8 mouse cellular contexts compared by ENCODE assay signal in genomic region chr13:34131708-34132060, GRCm38 (mm10). TPM values are rescaled to one million over a fixed set of nuclear protein-coding genes. Genes with fewer than 3 reads are reported as not detected.
DNase-seq lines count a peak whose midpoint lies in the region; ATAC-seq and TF ChIP-seq lines count a peak whose summit lies in the region.

No protein-coding gene starts in this region.

- peak in 1 of 2 experiments; percentile 42 for DNase-seq in left cerebral cortex, adult 2 months (ENCODE audit: extremely low spot score in 1 of 2, low spot score in 2 of 2)
- no peak for DNase-seq in left cerebral cortex, postnatal 36 days (ENCODE audit: low spot score in 2 of 2)
- peak; percentile 51 for DNase-seq in kidney, postnatal 10 days
- DNase-seq in midbrain, embryonic 10.5 days (ENCODE audit: low spot score): peak; percentile 86
- DNase-seq in cerebellum, adult 8-10 months: no peak

- H3K9ac ChIP-seq in stomach, embryonic 14.5 days (replicated peaks; ENCODE audit: low read depth, low read length): no peak overlapping the region

- peak overlapping the region; percentile 63; the same call in 1 of the 2 replicates for H3K27ac ChIP-seq in left cerebral cortex, adult 2 months
- no peak overlapping the region for H3K27ac ChIP-seq in bone marrow macrophage, adult 2 months (ENCODE audit: insufficient read depth, low read depth, low read length)
- H3K27ac ChIP-seq in midbrain, embryonic 10.5 days (replicated peaks): peak overlapping the region; percentile 99
- H3K27ac ChIP-seq in stomach, embryonic 14.5 days (ENCODE audit: low read length): peak overlapping the region; percentile 74; the same call in 1 of the 2 replicates

- TF ChIP-seq CTCF in left cerebral cortex, adult 2 months (IDR thresholded peaks at IDR 0.05): no peak; the same call in 1 of the 2 replicates
- no peak for TF ChIP-seq CTCF in bone marrow macrophage, adult 2 months (IDR thresholded peaks at IDR 0.05; ENCODE audit: low read depth, low read length)

- peaks cover 24% of the 10 kb centered on the region for H3K36me3 ChIP-seq in midbrain, embryonic 10.5 days
- no peaks in the 10 kb centered on the region for H3K36me3 ChIP-seq in stomach, embryonic 14.5 days (ENCODE audit: control insufficient read depth, insufficient read depth, low read length)

- H3K4me1 ChIP-seq in bone marrow macrophage, adult 2 months (ENCODE audit: control insufficient read depth, insufficient read depth, low read length): peaks cover 11% of the 10 kb centered on the region; the same call in 1 of the 2 replicates
- peaks cover 81% of the 10 kb centered on the region for H3K4me1 ChIP-seq in midbrain, embryonic 10.5 days
- H3K4me1 ChIP-seq in stomach, embryonic 14.5 days (ENCODE audit: control insufficient read depth, insufficient read depth, low read length): peaks cover 8% of the 10 kb centered on the region

- peak; percentile 19; the same call in 1 of the 2 replicates for ATAC-seq in granulocyte monocyte progenitor cell, adult 5-6 weeks (replicated peaks; ENCODE audit: poor library complexity, severe bottlenecking)
- no peak for ATAC-seq in stomach, embryonic 14.5 days (ENCODE audit: insufficient number of reproducible peaks, insufficient read depth, low FRiP score, low read depth)

- H3K9me3 ChIP-seq in midbrain, embryonic 10.5 days (replicated peaks): no peaks in the 10 kb centered on the region
- H3K9me3 ChIP-seq in stomach, embryonic 14.5 days (ENCODE audit: control insufficient read depth, low read depth, low read length): no peaks in the 10 kb centered on the region

- H3K4me3 ChIP-seq in left cerebral cortex, adult 2 months: peak overlapping the region; percentile 60; the same call in 1 of the 2 replicates
- H3K4me3 ChIP-seq in bone marrow macrophage, adult 2 months (ENCODE audit: insufficient read depth, low read length): peak overlapping the region; percentile 72
- H3K4me3 ChIP-seq in midbrain, embryonic 10.5 days: peak overlapping the region; percentile 79
- peak overlapping the region; percentile 70 for H3K4me3 ChIP-seq in stomach, embryonic 14.5 days (ENCODE audit: low read depth, low read length)

- H3K4me2 ChIP-seq in stomach, embryonic 14.5 days (replicated peaks; ENCODE audit: low read depth, low read length): peak overlapping the region; percentile 76

- H3K27me3 ChIP-seq in midbrain, embryonic 10.5 days (ENCODE audit: low read depth, poor library complexity, severe bottlenecking): no peaks in the 10 kb centered on the region
- H3K27me3 ChIP-seq in stomach, embryonic 14.5 days (ENCODE audit: control insufficient read depth, insufficient read depth, low read length): no peaks in the 10 kb centered on the region

- intact Hi-C loops in left cerebral cortex, adult 2 months (cut with DNase I): loop anchor here (2.0 kb wide), 1 partner anchor 53 kb away; the partner anchor contains the start of gene Tubb2a
- intact Hi-C loops in left cerebral cortex, postnatal 36 days (cut with DNase I): loop anchor here (2.0 kb wide), 2 partner anchors 17 to 55 kb away; no protein-coding TSS in a partner anchor

- no peak for TF ChIP-seq POLR2A in bone marrow macrophage, adult 2 months (IDR thresholded peaks at IDR 0.05; ENCODE audit: borderline replicate concordance, low read depth, low read length)

- WGBS in midbrain, embryonic 10.5 days: 0% methylated on average over 10 of the region's 10 CpGs
- 5% methylated on average over 10 of the region's 10 CpGs for whole genome bisulfite sequencing in stomach, embryonic 14.5 days

RNA-seq across cellular contexts. Expression of gene Tubb2b, which starts 1.4 kb away (rescaled TPM):
- 100 to 1,000 TPM; 153 to 177 TPM for total RNA-seq in left cerebral cortex, adult 2 months (2021)
- total RNA-seq in left cerebral cortex, postnatal 36 days (2021): 100 to 1,000 TPM; 174 to 183 TPM
- polyA plus RNA-seq in bone marrow macrophage, adult 2 months (2012; ENCODE audit: insufficient read depth, insufficient read length, missing spikeins): 0.60 and 0.94 TPM in 2 replicates
- not detected in 2 replicates for total RNA-seq in granulocyte monocyte progenitor cell, adult 5-6 weeks (2014; fragmentation: Nextera tagmentation)
- total RNA-seq in granulocyte monocyte progenitor cell, adult 5-6 weeks (2017): not detected in 2 replicates
- 202 and 279 TPM in 2 replicates for polyA plus RNA-seq in midbrain, embryonic 10.5 days (2016; fragmentation: Nextera tagmentation; extraction: Ambion mirVana)
- polyA plus RNA-seq in stomach, embryonic 14.5 days (2014; fragmentation: Nextera tagmentation; extraction: Ambion mirVana): 32.1 and 34.2 TPM in 2 replicates

RNA-seq across cellular contexts. Expression of gene Psmg4, which starts 31.1 kb away (rescaled TPM):
- total RNA-seq in left cerebral cortex, adult 2 months (2021): 10 to 100 TPM; 19.4 to 20.6 TPM
- 10 to 100 TPM; 19.4 to 20.5 TPM for total RNA-seq in left cerebral cortex, postnatal 36 days (2021)
- 30.1 and 34.5 TPM in 2 replicates for polyA plus RNA-seq in bone marrow macrophage, adult 2 months (2012; ENCODE audit: insufficient read depth, insufficient read length, missing spikeins)
- 50.2 and 81.2 TPM in 2 replicates for total RNA-seq in granulocyte monocyte progenitor cell, adult 5-6 weeks (2014; fragmentation: Nextera tagmentation)
- total RNA-seq in granulocyte monocyte progenitor cell, adult 5-6 weeks (2017): 181 and 240 TPM in 2 replicates
- 122 and 124 TPM in 2 replicates for polyA plus RNA-seq in midbrain, embryonic 10.5 days (2016; fragmentation: Nextera tagmentation; extraction: Ambion mirVana)
- 84.8 and 86.6 TPM in 2 replicates for polyA plus RNA-seq in stomach, embryonic 14.5 days (2014; fragmentation: Nextera tagmentation; extraction: Ambion mirVana)

RNA-seq across cellular contexts. Expression of gene Tubb2a, which starts 53.9 kb away (rescaled TPM):
- 100 to 1,000 TPM; 768 to 774 TPM for total RNA-seq in left cerebral cortex, adult 2 months (2021)
- total RNA-seq in left cerebral cortex, postnatal 36 days (2021): 100 to 1,000 TPM; 839 to 952 TPM
- polyA plus RNA-seq in bone marrow macrophage, adult 2 months (2012; ENCODE audit: insufficient read depth, insufficient read length, missing spikeins): 77.8 and 92.5 TPM in 2 replicates
- total RNA-seq in granulocyte monocyte progenitor cell, adult 5-6 weeks (2014; fragmentation: Nextera tagmentation): 2.3 and 3.4 TPM in 2 replicates
- total RNA-seq in granulocyte monocyte progenitor cell, adult 5-6 weeks (2017): 7.0 and 8.5 TPM in 2 replicates
- 242 and 377 TPM in 2 replicates for polyA plus RNA-seq in midbrain, embryonic 10.5 days (2016; fragmentation: Nextera tagmentation; extraction: Ambion mirVana)
- polyA plus RNA-seq in stomach, embryonic 14.5 days (2014; fragmentation: Nextera tagmentation; extraction: Ambion mirVana): 213 and 217 TPM in 2 replicates

Comparison
In these comparisons a context has a peak if more than half of its experiments do, and no peak if none do; other contexts are left out.
1. DNase-seq: peak in kidney, postnatal 10 days (single experiment) and midbrain, embryonic 10.5 days (single experiment); none in left cerebral cortex, postnatal 36 days (0 of 2) and cerebellum, adult 8-10 months (single experiment).
2. RNA of gene Tubb2b, which starts 1.4 kb away (total RNA-seq): 174 to 183 TPM in left cerebral cortex, postnatal 36 days and 153 to 177 TPM in left cerebral cortex, adult 2 months; not detected in granulocyte monocyte progenitor cell, adult 5-6 weeks; every median in the first group is over 100 times any median in the second.
3. RNA of gene Tubb2a, which starts 53.9 kb away (total RNA-seq): 839 to 952 TPM in left cerebral cortex, postnatal 36 days and 768 to 774 TPM in left cerebral cortex, adult 2 months; 2.3 to 8.5 TPM in granulocyte monocyte progenitor cell, adult 5-6 weeks; every median in the first group is over 10 times any median in the second.
4. Peak in every context shown above with its lines, with median percentiles within 50 percentile points of each other: H3K4me3 ChIP-seq.